In genomic region chr1:133177480-133178172, GRCm38 (mm10) we compare ENCODE assay signal across 9 mouse cellular contexts. TPM values are rescaled to one million over a fixed set of nuclear protein-coding genes. Genes with fewer than 3 reads are reported as not detected.
DNase-seq lines count a peak whose midpoint lies in the region; ATAC-seq and TF ChIP-seq lines count a peak whose summit lies in the region.
"Had no signal": no experiment of that assay in that cellular context is flagged by ENCODE, and none has a peak within 500 bp of the region (broad histone marks: within the 10 kb centered on the region; RNA-seq: fewer than 3 reads in every experiment).

No protein-coding gene starts in this region.

- TF ChIP-seq CTCF in heart, adult 2 months (IDR thresholded peaks at IDR 0.05): peak; percentile 98

- no peak overlapping the region for H3K27ac ChIP-seq in heart, adult 2 months
- no peak overlapping the region for H3K27ac ChIP-seq in stomach, embryonic 14.5 days (ENCODE audit: low read length)
- H3K27ac ChIP-seq: limb, embryonic 15.5 days had no signal

- TF ChIP-seq POLR2A in heart, adult 2 months (IDR thresholded peaks at IDR 0.05; ENCODE audit: insufficient read depth, low read depth, low read length): no peak

- DNase-seq in heart, adult 2 months: peak; percentile 62 to 72
- DNase-seq in heart, postnatal 25 days (ENCODE audit: low spot score): no peak
- peak; percentile 39 for DNase-seq in CD4-positive helper T cell, adult 2 months (ENCODE audit: low read depth, low spot score)
- peak; percentile 40 for DNase-seq in brain, embryonic 18.5 days (ENCODE audit: low read depth, low spot score)
- peak; percentile 64 for DNase-seq in forelimb bud, embryonic 11.5 days (ENCODE audit: low read depth, low spot score)
- DNase-seq in kidney, postnatal 14 days: peak; percentile 71
- DNase-seq in lung, postnatal 4 days: peak; percentile 70 to 78

- H3K36me3 ChIP-seq in heart, adult 2 months (ENCODE audit: control insufficient read depth, insufficient read depth, low read length): no peaks in the 10 kb centered on the region
- no peaks in the 10 kb centered on the region for H3K36me3 ChIP-seq in stomach, embryonic 14.5 days (ENCODE audit: control insufficient read depth, insufficient read depth, low read length)
- H3K36me3 ChIP-seq: limb, embryonic 15.5 days had no signal

- H3K79me2 ChIP-seq in heart, adult 2 months (replicated peaks; ENCODE audit: control insufficient read depth, insufficient read depth, low read length): no peaks in the 10 kb centered on the region

- H3K9me3 ChIP-seq in stomach, embryonic 14.5 days (ENCODE audit: control insufficient read depth, low read depth, low read length): no peaks in the 10 kb centered on the region
- H3K9me3 ChIP-seq: limb, embryonic 15.5 days had no signal

- no peak overlapping the region for H3K9ac ChIP-seq in heart, adult 2 months (ENCODE audit: low read depth, low read length)
- H3K9ac ChIP-seq in stomach, embryonic 14.5 days (replicated peaks; ENCODE audit: low read depth, low read length): no peak overlapping the region
- H3K9ac ChIP-seq: limb, embryonic 15.5 days had no signal

- peak; percentile 35; the same call in 1 of the 2 replicates for ATAC-seq in stomach, embryonic 14.5 days (ENCODE audit: insufficient number of reproducible peaks, insufficient read depth, low FRiP score, low read depth)

- TF ChIP-seq EP300 in heart, adult 2 months (IDR thresholded peaks at IDR 0.05; ENCODE audit: insufficient read depth, low read depth, low read length): peak; percentile 96

- WGBS in heart, adult 2 months: 34% methylated on average over 8 of the region's 8 CpGs
- 47% methylated on average over 8 of the region's 8 CpGs for WGBS in stomach, embryonic 14.5 days

- 0 out of 2 replicates have a peak, but pooled peaks cover 1% of the 10 kb centered on the region for H3K4me1 ChIP-seq in heart, adult 2 months (ENCODE audit: control insufficient read depth, insufficient read depth, low read length)
- H3K4me1 ChIP-seq in stomach, embryonic 14.5 days (ENCODE audit: control insufficient read depth, insufficient read depth, low read length): peaks cover 12% of the 10 kb centered on the region

- no peak overlapping the region for H3K4me3 ChIP-seq in heart, adult 2 months
- no peak overlapping the region for H3K4me3 ChIP-seq in stomach, embryonic 14.5 days (ENCODE audit: low read depth, low read length)
- H3K4me3 ChIP-seq: limb, embryonic 15.5 days had no signal

- no peak overlapping the region for H3K4me2 ChIP-seq in stomach, embryonic 14.5 days (replicated peaks; ENCODE audit: low read depth, low read length)
- H3K4me2 ChIP-seq: limb, embryonic 15.5 days had no signal

- intact Hi-C loops in heart, adult 2 months (cut with DNase I): loop anchor here (1.0 to 5.0 kb wide), 3 partner anchors 130 to 435 kb away; partner anchors contain the start of gene Snrpe
- intact Hi-C loops in heart, postnatal 25 days (cut with DNase I): loop anchor here (1.0 to 2.0 kb wide), 3 partner anchors 31 to 433 kb away; partner anchors contain the start of gene Snrpe

- no peaks in the 10 kb centered on the region for H3K27me3 ChIP-seq in heart, adult 2 months (ENCODE audit: control insufficient read depth, insufficient read depth, low read length)
- H3K27me3 ChIP-seq in stomach, embryonic 14.5 days (ENCODE audit: control insufficient read depth, insufficient read depth, low read length): no peaks in the 10 kb centered on the region

RNA-seq across cellular contexts. Expression of gene Plekha6, which starts 13.6 kb away (rescaled TPM):
- 10 to 100 TPM; 51.0 to 67.5 TPM for total RNA-seq in heart, adult 2 months (2021)
- 55.2 and 81.4 TPM in 2 replicates for polyA plus RNA-seq in heart, adult 2 months (2012; rRNA removed)
- total RNA-seq in heart, postnatal 25 days (2021): 10 to 100 TPM; 66.5 to 77.1 TPM
- 19.8 and 21.7 TPM in 2 replicates for polyA plus RNA-seq in stomach, embryonic 14.5 days (2014; fragmentation: Nextera tagmentation; extraction: Ambion mirVana)

RNA-seq across cellular contexts. Expression of gene Ppp1r15b, which starts 46.7 kb away (rescaled TPM):
- 10 to 100 TPM; 21.5 to 22.8 TPM for total RNA-seq in heart, adult 2 months (2021)
- polyA plus RNA-seq in heart, adult 2 months (2012; rRNA removed): 8.6 and 12.8 TPM in 2 replicates
- total RNA-seq in heart, postnatal 25 days (2021): 10 to 100 TPM; 22.1 to 27.3 TPM
- polyA plus RNA-seq in stomach, embryonic 14.5 days (2014; fragmentation: Nextera tagmentation; extraction: Ambion mirVana): 43.2 and 45.4 TPM in 2 replicates
